Mouse (Mus musculus): ENCODE data around the gene Eif4a1. TPM values are rescaled to one million over a fixed set of nuclear protein-coding genes. Genes with fewer than 3 reads are reported as not detected.

Gene Eif4a1
- polyA plus RNA-seq, 1 experiment, result 316 TPM

DNA sequence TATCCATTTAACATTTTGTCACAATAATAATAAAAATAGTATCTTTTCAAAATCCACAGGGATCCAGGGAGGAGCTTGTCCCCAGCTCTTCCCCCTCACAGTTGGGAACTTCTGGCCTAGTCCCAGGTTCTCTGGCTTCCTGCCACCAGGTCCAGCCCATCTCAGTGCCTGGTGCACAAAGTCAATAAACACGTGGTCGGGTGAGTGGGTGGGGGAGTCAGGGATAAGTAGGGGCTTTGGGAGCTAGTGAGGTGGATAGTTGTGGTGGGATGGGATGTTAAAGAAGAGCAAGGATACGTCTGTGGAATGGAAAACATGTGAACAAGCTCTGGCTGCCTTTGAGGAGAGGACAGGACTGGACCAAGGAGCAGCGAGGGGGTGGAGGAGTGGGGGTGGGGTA, 14.2 kb upstream of the Eif4a1 start:
- TF ChIP-seq CTCF (IDR thresholded peaks at IDR 0.05; ENCODE audit: borderline replicate concordance, insufficient read depth, low read depth, low read length) (no peak), POLR2A (IDR thresholded peaks at IDR 0.05; ENCODE audit: borderline replicate concordance, insufficient read depth, low read length) (no peak)
- Histone ChIP-seq H3K27me3 (ENCODE audit: control insufficient read depth, insufficient read depth, low read length) (no peaks in the 10 kb centered on the region), H3K4me3 (replicated peaks; ENCODE audit: insufficient read depth, low read depth, low read length) (no peak overlapping the region), H3K27ac (ENCODE audit: insufficient read depth, low read length) (peak overlapping the region; percentile 100; the same call in 1 of the 2 replicates), H3K4me1 (ENCODE audit: control insufficient read depth, insufficient read depth, low read length) (peaks cover 36% of the 10 kb centered on the region)
- DNase-seq, result peak; percentile 79 to 83
- WGBS, result 2% methylated on average over 4 of the region's 4 CpGs

DNA sequence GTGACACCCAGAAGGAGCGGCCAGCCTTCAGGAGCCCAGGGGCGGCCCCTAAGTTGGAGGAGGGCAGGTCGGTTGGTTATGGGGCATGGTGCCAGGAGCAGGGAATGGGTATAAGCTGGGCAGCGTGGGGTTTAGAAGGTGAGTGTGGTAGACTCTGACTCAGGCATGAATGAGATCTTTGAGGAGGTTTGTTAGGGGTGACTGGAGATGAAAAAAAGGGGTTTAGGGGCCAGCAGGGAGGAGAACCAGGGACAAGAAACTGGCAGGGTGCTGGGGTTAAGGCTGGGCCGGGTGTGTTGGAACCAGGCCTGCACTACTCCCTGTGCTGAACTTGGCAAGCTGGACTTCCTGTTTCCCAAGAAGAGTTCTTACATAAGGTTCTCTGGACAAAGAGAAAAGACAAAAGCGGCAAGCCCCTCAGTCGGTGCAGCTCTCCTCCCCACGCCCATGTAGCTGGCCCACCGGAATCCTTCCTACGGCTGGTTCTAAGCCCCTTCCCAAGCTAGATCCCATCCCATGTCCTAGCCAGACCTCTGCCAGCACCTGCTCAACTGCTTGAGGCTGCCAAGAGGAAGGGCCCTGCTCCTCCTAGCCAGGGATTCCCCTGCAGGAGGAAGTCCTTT, 13.4 kb upstream of the Eif4a1 start, which contains the start of gene Tnfsf13:
Tnfsf13 (minus strand) TSS at position 259 of the 623 bp plus-strand sequence.
- TF ChIP-seq POLR2A (IDR thresholded peaks at IDR 0.05; ENCODE audit: borderline replicate concordance, insufficient read depth, low read length), result peak; percentile 51; the same call in 1 of the 2 replicates
- no peak for TF ChIP-seq CTCF (IDR thresholded peaks at IDR 0.05; ENCODE audit: borderline replicate concordance, insufficient read depth, low read depth, low read length)
- peak; percentile 89 to 92 for DNase-seq
- Histone ChIP-seq H3K27ac (ENCODE audit: insufficient read depth, low read length) (peak within 1 kb of the TSS; percentile 100), H3K4me3 (replicated peaks; ENCODE audit: insufficient read depth, low read depth, low read length) (peak within 1 kb of the TSS; percentile 52), H3K4me1 (ENCODE audit: control insufficient read depth, insufficient read depth, low read length) (peaks cover 36% of the 10 kb centered on the region), H3K27me3 (ENCODE audit: control insufficient read depth, insufficient read depth, low read length) (no peaks in the 10 kb centered on the region)
- WGBS, result 5% methylated on average over 10 of the region's 10 CpGs

DNA sequence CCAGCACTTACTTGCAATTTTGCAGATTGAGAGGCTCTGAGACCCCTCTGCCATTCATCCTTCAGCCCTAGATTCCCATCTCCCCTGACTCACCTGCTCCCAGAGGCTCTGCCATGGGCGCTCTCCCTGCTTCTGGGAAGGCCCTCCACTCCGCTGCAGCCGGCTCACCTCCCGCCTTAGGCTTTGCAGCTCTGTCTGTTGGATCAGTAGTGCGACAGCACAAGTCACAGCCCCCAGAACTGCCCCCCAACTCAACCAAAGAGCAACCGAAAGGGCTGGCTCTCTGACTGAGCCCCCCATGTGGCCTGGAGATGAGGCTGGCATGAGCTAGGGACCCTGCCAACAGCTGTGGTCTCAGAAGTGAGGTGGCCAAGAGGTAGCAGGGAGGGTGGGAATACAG, 12.7 kb upstream of the Eif4a1 start:
- DNase-seq, result peak in 1 of 2 experiments; percentile 51
- H3K4me3 ChIP-seq (replicated peaks; ENCODE audit: insufficient read depth, low read depth, low read length), result no peak overlapping the region
- 48% methylated on average over 6 of the region's 6 CpGs for WGBS
- no peak for TF ChIP-seq CTCF (IDR thresholded peaks at IDR 0.05; ENCODE audit: borderline replicate concordance, insufficient read depth, low read depth, low read length)
- no peak for TF ChIP-seq POLR2A (IDR thresholded peaks at IDR 0.05; ENCODE audit: borderline replicate concordance, insufficient read depth, low read length)
- peak overlapping the region; percentile 100 for H3K27ac ChIP-seq (ENCODE audit: insufficient read depth, low read length)
- no peaks in the 10 kb centered on the region for H3K27me3 ChIP-seq (ENCODE audit: control insufficient read depth, insufficient read depth, low read length)
- peaks cover 36% of the 10 kb centered on the region for H3K4me1 ChIP-seq (ENCODE audit: control insufficient read depth, insufficient read depth, low read length)

DNA sequence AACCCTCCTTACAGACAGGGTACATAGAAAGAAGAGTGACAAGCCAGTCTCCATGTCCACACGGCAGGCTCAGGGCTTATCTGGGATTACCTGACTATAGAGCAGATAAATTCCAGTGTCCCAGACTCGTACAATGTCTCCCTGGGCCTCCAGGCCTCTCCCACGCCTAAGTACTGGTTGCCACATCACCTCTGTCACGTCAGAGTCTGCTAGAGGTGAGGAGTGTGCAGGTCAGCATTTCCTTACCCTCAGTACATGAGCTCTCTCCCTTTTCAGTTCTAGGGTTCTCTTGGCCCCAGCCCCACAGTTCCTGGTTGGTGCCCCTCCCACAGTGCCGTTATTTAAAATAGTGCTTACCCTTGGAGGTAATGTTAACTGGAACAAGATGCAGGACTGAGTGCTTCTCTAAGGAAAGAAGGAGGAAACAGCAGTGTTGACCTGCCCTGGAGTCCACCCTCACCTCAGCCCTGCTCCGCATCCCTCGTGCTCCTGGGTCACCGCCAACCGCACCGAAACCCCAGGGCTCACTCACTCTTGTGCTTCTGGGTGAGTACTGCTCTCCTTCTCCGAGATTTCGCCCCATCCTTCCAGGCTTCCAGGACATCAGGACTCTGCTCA, 12.0 kb upstream of the Eif4a1 start:
- peak in 1 of 2 experiments; percentile 46 for DNase-seq
- 62% methylated on average over 12 of the region's 12 CpGs for WGBS
- H3K27me3 ChIP-seq (ENCODE audit: control insufficient read depth, insufficient read depth, low read length), result no peaks in the 10 kb centered on the region
- peaks cover 36% of the 10 kb centered on the region for H3K4me1 ChIP-seq (ENCODE audit: control insufficient read depth, insufficient read depth, low read length)
- peak overlapping the region; percentile 12; the same call in 1 of the 2 replicates for H3K27ac ChIP-seq (ENCODE audit: insufficient read depth, low read length)
- TF ChIP-seq CTCF (IDR thresholded peaks at IDR 0.05; ENCODE audit: borderline replicate concordance, insufficient read depth, low read depth, low read length) (no peak), POLR2A (IDR thresholded peaks at IDR 0.05; ENCODE audit: borderline replicate concordance, insufficient read depth, low read length) (no peak)
- no peak overlapping the region for H3K4me3 ChIP-seq (replicated peaks; ENCODE audit: insufficient read depth, low read depth, low read length)

DNA sequence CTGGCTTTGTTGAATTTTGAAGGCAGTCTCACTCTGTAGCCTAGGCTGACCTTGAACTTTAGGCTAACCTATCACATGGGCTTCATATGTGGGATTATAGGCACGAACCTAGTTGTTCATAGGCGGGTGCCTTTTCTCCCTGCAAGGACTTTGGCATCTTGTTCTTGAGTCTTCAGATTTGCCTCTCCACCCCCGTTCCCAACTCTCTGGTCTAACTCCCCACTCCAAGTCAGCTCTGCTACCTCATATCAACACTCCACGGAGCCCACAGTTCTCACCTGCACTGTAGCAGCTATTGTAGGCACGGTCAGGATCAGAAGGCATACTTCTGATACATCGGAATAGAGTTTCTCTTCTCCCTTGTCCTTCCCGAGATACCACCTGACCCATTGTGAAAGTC, 11.4 kb upstream of the Eif4a1 start:
- Histone ChIP-seq H3K4me1 (ENCODE audit: control insufficient read depth, insufficient read depth, low read length) (peaks cover 36% of the 10 kb centered on the region), H3K27me3 (ENCODE audit: control insufficient read depth, insufficient read depth, low read length) (no peaks in the 10 kb centered on the region), H3K27ac (ENCODE audit: insufficient read depth, low read length) (no peak overlapping the region), H3K4me3 (replicated peaks; ENCODE audit: insufficient read depth, low read depth, low read length) (no peak overlapping the region)
- TF ChIP-seq POLR2A (IDR thresholded peaks at IDR 0.05; ENCODE audit: borderline replicate concordance, insufficient read depth, low read length) (no peak), CTCF (IDR thresholded peaks at IDR 0.05; ENCODE audit: borderline replicate concordance, insufficient read depth, low read depth, low read length) (no peak)
- 84% methylated on average over 7 of the region's 7 CpGs for WGBS
- no peak for DNase-seq

DNA sequence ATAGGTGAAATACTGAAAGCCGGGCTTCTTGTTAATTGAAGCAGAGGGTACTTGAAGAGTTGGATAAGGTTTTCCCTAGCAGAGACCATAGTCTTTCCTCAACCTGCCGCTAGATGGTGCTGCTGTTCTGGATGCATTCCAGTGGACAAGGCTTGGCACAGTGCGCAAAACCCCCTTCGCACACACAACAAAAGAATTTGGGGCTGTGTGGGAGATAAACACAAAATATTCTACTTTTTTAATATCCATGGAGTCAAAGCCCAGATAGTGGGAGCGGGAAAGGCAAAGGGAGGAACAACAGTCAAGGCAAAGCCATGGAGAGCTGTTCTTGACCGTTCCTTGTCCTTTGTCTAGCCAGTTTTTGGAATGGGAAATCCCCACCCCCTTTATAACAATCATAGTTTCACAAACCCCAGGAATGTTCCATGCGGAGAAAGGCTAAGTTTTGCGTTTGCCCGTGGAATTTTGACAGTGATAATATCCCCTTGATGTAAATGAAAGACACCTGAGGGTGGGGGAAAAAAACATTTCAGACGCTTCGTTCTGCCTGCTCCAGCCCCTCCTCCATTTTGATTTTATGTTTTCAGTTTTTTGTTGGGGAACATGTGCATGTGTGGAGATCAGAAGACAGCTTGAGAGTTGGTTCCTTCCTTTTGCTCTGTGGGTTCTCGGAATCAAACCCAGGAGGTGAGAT, 10.8 kb upstream of the Eif4a1 start:
- Histone ChIP-seq H3K27me3 (ENCODE audit: control insufficient read depth, insufficient read depth, low read length) (no peaks in the 10 kb centered on the region), H3K4me3 (replicated peaks; ENCODE audit: insufficient read depth, low read depth, low read length) (no peak overlapping the region), H3K27ac (ENCODE audit: insufficient read depth, low read length) (peak overlapping the region; percentile 73; the same call in 1 of the 2 replicates), H3K4me1 (ENCODE audit: control insufficient read depth, insufficient read depth, low read length) (peaks cover 36% of the 10 kb centered on the region)
- 10% methylated on average over 12 of the region's 12 CpGs for WGBS
- DNase-seq, result peak; percentile 86 to 93
- no peak for TF ChIP-seq POLR2A (IDR thresholded peaks at IDR 0.05; ENCODE audit: borderline replicate concordance, insufficient read depth, low read length)
- TF ChIP-seq CTCF (IDR thresholded peaks at IDR 0.05; ENCODE audit: borderline replicate concordance, insufficient read depth, low read depth, low read length), result peak; percentile 93

DNA sequence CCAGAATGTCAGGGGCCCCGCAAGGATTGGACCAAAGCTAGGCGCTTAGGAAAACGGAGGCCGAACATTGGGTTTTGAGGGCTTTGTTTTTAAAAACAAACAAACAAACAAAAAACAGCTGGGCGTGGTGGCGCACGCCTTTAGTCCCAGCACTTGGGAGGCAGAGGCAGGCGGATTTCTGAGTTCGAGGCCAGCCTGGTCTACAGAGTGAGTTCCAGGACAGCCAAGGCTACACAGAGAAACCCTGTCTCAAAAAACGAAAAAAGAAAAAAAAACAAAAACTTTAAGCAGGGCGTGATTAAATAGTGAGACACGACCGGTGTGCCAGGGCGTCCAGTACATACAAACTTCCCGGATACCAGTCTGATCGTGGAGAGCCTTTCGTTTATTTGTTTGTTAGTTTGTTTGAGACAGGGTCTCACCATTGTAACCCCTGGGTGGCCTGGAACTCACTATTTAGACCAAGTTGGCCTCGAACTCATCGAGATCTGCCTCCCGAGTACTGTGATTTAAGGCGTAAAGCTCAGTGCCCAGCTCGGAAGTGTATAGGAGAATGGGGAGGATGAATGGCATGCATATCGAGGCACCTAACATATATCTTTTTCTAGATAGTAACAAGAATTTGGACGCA, 10.1 kb upstream of the Eif4a1 start:
- Histone ChIP-seq H3K4me1 (ENCODE audit: control insufficient read depth, insufficient read depth, low read length) (peaks cover 36% of the 10 kb centered on the region), H3K27ac (ENCODE audit: insufficient read depth, low read length) (peak overlapping the region; percentile 56; the same call in 1 of the 2 replicates), H3K27me3 (ENCODE audit: control insufficient read depth, insufficient read depth, low read length) (no peaks in the 10 kb centered on the region), H3K4me3 (replicated peaks; ENCODE audit: insufficient read depth, low read depth, low read length) (peak overlapping the region; percentile 53)
- 15% methylated on average over 24 of the region's 24 CpGs for WGBS
- no peak for TF ChIP-seq POLR2A (IDR thresholded peaks at IDR 0.05; ENCODE audit: borderline replicate concordance, insufficient read depth, low read length)
- no peak for TF ChIP-seq CTCF (IDR thresholded peaks at IDR 0.05; ENCODE audit: borderline replicate concordance, insufficient read depth, low read depth, low read length)
- DNase-seq, result peak in 1 of 2 experiments; percentile 38
